Mouse (Mus musculus): ENCODE data around the gene Fcrl1. TPM values are rescaled to one million over a fixed set of nuclear protein-coding genes. Genes with fewer than 3 reads are reported as not detected.

Fcrl1 gene
- total and polyA plus RNA-seq, 2 experiments from 2014 or later: 0.22 TPM; not detected in 1

DNA sequence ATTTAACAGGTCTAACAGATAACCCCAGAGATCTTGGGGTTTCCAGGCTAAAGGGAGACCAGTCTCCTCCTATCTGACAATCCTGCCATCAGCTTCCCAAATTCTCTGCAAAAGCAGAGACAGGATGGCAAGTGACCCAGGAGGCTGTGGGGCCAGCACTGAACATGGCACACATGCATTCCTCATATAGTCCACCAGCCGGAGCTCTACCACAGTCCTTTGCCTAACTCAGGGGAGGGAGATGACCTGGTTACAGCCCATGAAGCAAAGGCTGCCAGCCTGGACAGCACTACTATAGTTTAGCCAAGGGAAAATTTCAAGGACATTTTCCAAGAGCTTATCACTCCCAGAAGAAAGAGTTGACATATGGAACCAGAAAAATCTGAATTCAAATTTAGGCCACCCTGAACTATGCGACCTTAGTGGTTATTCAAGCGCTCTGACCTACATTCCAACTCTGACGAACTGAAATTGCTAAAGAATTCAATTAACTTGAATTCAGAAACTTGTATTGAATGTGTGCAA, 46.3 kb downstream of the Fcrl1 start:
- Histone ChIP-seq H3K4me2 (ENCODE audit: low read depth, low read length, poor library complexity, severe bottlenecking) (no peak overlapping the region), H3K36me3 (ENCODE audit: insufficient read depth, low read length) (no peaks in the 10 kb centered on the region), H3K4me3 (ENCODE audit: low read depth, low read length) (no peak overlapping the region), H3K9ac (replicated peaks; ENCODE audit: low read length, poor library complexity, severe bottlenecking) (no peak overlapping the region), H3K4me1 (ENCODE audit: insufficient read depth, low read length) (no peaks in the 10 kb centered on the region), H3K27me3 (ENCODE audit: insufficient read depth, low read length) (no peaks in the 10 kb centered on the region), H3K9me3 (ENCODE audit: low read length) (no peaks in the 10 kb centered on the region), H3K27ac (ENCODE audit: low read depth, low read length) (no peak overlapping the region)
- 82% methylated on average over 4 of the region's 4 CpGs for WGBS
- TF ChIP-seq CTCF (IDR thresholded peaks at IDR 0.05): no peak
- DNase-seq (ENCODE audit: low spot score): no peak
- no peak for ATAC-seq (ENCODE audit: low FRiP score)

- 91% methylated on average over 5 of the region's 5 CpGs for WGBS
- no peak for ATAC-seq (ENCODE audit: low FRiP score)
- TF ChIP-seq CTCF (IDR thresholded peaks at IDR 0.05): no peak
- no peak for DNase-seq (ENCODE audit: low spot score)
- no peak within 1 kb of the TSS for H3K27ac ChIP-seq (ENCODE audit: low read depth, low read length)
- no peaks in the 10 kb centered on the region for H3K4me1 ChIP-seq (ENCODE audit: insufficient read depth, low read length)
- H3K4me2 ChIP-seq (ENCODE audit: low read depth, low read length, poor library complexity, severe bottlenecking): no peak within 1 kb of the TSS
- H3K27me3 ChIP-seq (ENCODE audit: insufficient read depth, low read length): no peaks in the 10 kb centered on the region
- no peak within 1 kb of the TSS for H3K4me3 ChIP-seq (ENCODE audit: low read depth, low read length)
- H3K9me3 ChIP-seq (ENCODE audit: low read length): no peaks in the 10 kb centered on the region
- H3K36me3 ChIP-seq (ENCODE audit: insufficient read depth, low read length): no peaks in the 10 kb centered on the region
- no peak within 1 kb of the TSS for H3K9ac ChIP-seq (replicated peaks; ENCODE audit: low read length, poor library complexity, severe bottlenecking)
These were observed 59.3 kb downstream of the Fcrl1 start, which contains the start of gene Fcrl5 for GRCm38 (mm10) chr3:87435479-87435878. Gene Fcrl5 (plus strand): TSS chr3:87435773.

DNA sequence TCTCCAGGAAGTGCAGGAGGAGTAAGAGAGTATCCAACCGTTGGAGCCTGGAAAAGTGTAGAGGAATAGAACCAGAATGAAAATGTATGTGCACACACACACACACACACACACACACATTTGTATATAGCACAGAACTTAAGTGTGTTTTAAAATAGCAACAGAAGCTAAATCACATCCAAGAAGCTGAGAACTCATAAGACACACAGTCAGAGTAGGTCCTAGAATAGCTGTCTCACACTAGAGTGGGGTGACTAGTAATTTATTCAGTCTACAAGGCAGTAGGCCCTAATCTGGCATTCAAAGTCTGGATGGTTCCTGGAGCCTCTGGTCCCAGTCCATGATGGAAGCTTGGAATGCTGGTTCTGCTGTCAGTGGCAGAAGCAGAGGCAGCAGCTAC, 64.4 kb downstream of the Fcrl1 start:
- WGBS: 83% methylated on average over 1 of the region's 1 CpGs
- H3K27me3 ChIP-seq (ENCODE audit: insufficient read depth, low read length): no peaks in the 10 kb centered on the region
- no peak overlapping the region for H3K4me3 ChIP-seq (ENCODE audit: low read depth, low read length)
- H3K9me3 ChIP-seq (ENCODE audit: low read length): no peaks in the 10 kb centered on the region
- no peak for DNase-seq (ENCODE audit: low spot score)
- no peaks in the 10 kb centered on the region for H3K4me1 ChIP-seq (ENCODE audit: insufficient read depth, low read length)
- H3K9ac ChIP-seq (replicated peaks; ENCODE audit: low read length, poor library complexity, severe bottlenecking): no peak overlapping the region
- ATAC-seq (ENCODE audit: low FRiP score): no peak
- H3K36me3 ChIP-seq (ENCODE audit: insufficient read depth, low read length): no peaks in the 10 kb centered on the region
- no peak for TF ChIP-seq CTCF (IDR thresholded peaks at IDR 0.05)
- no peak overlapping the region for H3K27ac ChIP-seq (ENCODE audit: low read depth, low read length)
- H3K4me2 ChIP-seq (ENCODE audit: low read depth, low read length, poor library complexity, severe bottlenecking): no peak overlapping the region

- no peak for TF ChIP-seq CTCF (IDR thresholded peaks at IDR 0.05)
- WGBS: 85% methylated on average over 6 of the region's 6 CpGs
- no peak overlapping the region for H3K4me2 ChIP-seq (ENCODE audit: low read depth, low read length, poor library complexity, severe bottlenecking)
- H3K4me3 ChIP-seq (ENCODE audit: low read depth, low read length): no peak overlapping the region
- no peaks in the 10 kb centered on the region for H3K27me3 ChIP-seq (ENCODE audit: insufficient read depth, low read length)
- no peaks in the 10 kb centered on the region for H3K4me1 ChIP-seq (ENCODE audit: insufficient read depth, low read length)
- no peak overlapping the region for H3K9ac ChIP-seq (replicated peaks; ENCODE audit: low read length, poor library complexity, severe bottlenecking)
- no peaks in the 10 kb centered on the region for H3K36me3 ChIP-seq (ENCODE audit: insufficient read depth, low read length)
- DNase-seq (ENCODE audit: low spot score) (no peak), ATAC-seq (ENCODE audit: low FRiP score) (no peak)
- H3K9me3 ChIP-seq (ENCODE audit: low read length): no peaks in the 10 kb centered on the region
- no peak overlapping the region for H3K27ac ChIP-seq (ENCODE audit: low read depth, low read length)
These were observed 67.8 kb downstream of the Fcrl1 start for GRCm38 (mm10) chr3:87443968-87444367.

Other genes with a start within 250 kb of the Fcrl1 start
- 11.1 and 11.3 TPM in 2 replicates for gene Kirrel, start 201.6 kb upstream of the Fcrl1 start, total RNA-seq (2014; rRNA removed)
- 3.3 and 4.0 TPM in 2 replicates for gene Kirrel, start 201.6 kb upstream of the Fcrl1 start, polyA plus RNA-seq (2015; fragmentation: Nextera tagmentation; extraction: Ambion mirVana)
- gene Fcrls, start 112.6 kb upstream of the Fcrl1 start, total RNA-seq (2014; rRNA removed): 15.6 and 17.9 TPM in 2 replicates
- 13.7 and 14.4 TPM in 2 replicates for gene Fcrls, start 112.6 kb upstream of the Fcrl1 start, polyA plus RNA-seq (2015; fragmentation: Nextera tagmentation; extraction: Ambion mirVana)
- gene Cd5l, start 18.5 kb upstream of the Fcrl1 start, total RNA-seq (2014; rRNA removed): not detected in 2 replicates
- gene Cd5l, start 18.5 kb upstream of the Fcrl1 start, polyA plus RNA-seq (2015; fragmentation: Nextera tagmentation; extraction: Ambion mirVana): 0.11 TPM in 1 of 2 replicates, not detected in the other
- gene Fcrl5, start 59.4 kb downstream of the Fcrl1 start, total RNA-seq (2014; rRNA removed): not detected in 2 replicates
- gene Fcrl5, start 59.4 kb downstream of the Fcrl1 start, polyA plus RNA-seq (2015; fragmentation: Nextera tagmentation; extraction: Ambion mirVana): not detected in 2 replicates
- 9.8 and 13.6 TPM in 2 replicates for gene Etv3, start 149.0 kb downstream of the Fcrl1 start, total RNA-seq (2014; rRNA removed)
- 5.9 and 7.9 TPM in 2 replicates for gene Etv3, start 149.0 kb downstream of the Fcrl1 start, polyA plus RNA-seq (2015; fragmentation: Nextera tagmentation; extraction: Ambion mirVana)
- gene Arhgef11, start 241.2 kb downstream of the Fcrl1 start, total RNA-seq (2014; rRNA removed): 60.1 and 67.5 TPM in 2 replicates
- 15.0 and 16.4 TPM in 2 replicates for gene Arhgef11, start 241.2 kb downstream of the Fcrl1 start, polyA plus RNA-seq (2015; fragmentation: Nextera tagmentation; extraction: Ambion mirVana)